Mouse (Mus musculus) CD4-positive helper T cell, adult 2 months (primary cell): ENCODE data around the gene Mipep.

ENCODE experiments used
- DNase-seq: peaks from one replicate; pipeline ENCODE4 v3.0.0-alpha.2; 2012; ENCODE audit warnings: low read depth, missing footprints, low spot score

The Mipep gene

DNA sequence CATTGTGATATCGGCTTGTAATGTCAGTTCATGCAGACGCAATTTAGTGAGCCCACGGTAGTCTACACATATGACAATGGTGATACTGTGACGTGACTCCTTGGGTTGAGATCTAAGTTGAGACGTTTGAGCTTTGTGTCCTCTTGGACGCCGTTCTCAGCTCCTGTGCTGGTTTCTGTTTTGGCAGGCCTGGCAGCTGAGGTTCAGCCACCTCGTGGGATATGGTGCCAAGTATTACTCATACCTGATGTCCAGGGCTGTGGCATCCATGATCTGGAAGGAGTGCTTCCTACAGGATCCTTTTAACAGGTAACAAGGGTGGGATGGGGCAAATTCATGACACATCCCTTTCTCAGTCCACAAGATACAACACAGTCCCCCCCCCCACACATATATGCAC, 87.5 kb downstream of the Mipep start:
- no peak for DNase-seq

DNA sequence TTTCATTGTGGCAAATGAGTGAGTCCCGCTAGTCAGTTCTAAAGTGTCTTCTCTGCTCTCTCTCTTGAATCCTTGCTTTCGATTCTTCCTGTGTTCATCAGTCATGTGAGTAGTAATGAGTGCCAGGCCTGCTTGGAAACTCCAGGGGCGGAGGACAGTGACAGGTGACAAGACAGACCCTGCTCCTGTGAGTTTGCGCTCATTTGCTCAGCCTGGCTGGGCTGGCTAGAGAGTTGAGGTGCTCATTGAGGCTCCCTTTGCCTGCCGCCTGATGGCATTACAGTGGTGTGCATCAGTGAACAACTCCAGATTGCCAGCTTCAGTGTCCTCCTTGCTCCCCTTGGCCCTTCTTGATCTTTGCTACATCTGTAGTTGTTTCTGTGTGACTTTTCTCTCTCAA, 97.7 kb downstream of the Mipep start:
- DNase-seq = no peak

GRCm38 (mm10) chr14:60882681-60883080, 98.3 kb downstream of the Mipep start:
- no peak for DNase-seq

DNA sequence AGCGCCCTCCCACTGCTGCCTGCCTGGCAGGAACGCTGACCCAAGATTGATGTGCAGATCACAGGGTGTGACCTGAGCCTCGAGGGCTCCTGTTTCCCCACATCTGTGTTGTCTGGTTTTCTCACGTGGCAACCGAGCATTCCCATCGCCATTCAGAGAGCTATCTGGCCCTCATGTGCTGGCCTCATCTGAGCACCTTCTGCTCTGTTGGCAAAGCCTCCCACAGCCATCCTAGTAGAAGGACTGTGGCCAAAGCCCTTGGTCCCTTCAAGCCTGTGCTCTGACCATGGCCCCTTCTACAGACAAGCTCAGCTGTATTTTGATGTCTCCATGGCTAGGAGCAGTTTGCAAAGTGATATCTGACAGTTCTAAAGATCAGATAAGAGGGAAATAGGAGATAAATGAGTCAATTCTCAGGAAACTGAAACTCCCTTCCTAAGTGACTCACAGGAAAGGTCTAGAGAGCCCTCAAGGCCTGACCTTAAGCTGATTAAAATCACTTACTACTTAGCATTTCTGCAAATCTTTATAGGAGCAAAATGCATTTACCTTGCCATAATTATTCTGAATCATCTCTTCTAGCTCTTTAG, 101.1 kb downstream of the Mipep start:
- no peak for DNase-seq

DNA sequence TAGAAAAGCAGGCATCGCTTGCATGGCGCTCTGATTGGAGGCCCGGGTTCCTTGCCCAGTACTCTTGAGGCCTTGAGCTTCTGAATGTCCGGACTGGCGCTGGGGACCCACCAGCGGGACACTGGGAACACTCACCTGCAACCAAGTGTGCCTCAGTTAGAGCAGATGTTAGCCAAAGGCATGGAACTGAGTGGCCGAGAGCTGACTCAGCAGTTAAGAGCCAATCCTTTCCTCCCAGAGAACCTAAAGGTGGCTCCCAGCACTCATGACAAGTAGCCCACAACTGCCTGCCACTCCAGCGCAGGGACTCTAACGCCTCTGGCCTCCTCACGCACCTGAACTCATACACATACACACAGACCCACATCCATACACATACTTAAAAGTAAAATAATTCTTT, 109.5 kb downstream of the Mipep start:
- DNase-seq = no peak

- no peak for DNase-seq
Measured at GRCm38 (mm10) chr14:60895172-60896000, 111.0 kb downstream of the Mipep start.

- no peak for DNase-seq
Measured at GRCm38 (mm10) chr14:60898086-60898667, 113.8 kb downstream of the Mipep start.

- no peak for DNase-seq
Measured at GRCm38 (mm10) chr14:60904501-60904900, 120.1 kb downstream of the Mipep start.

- no peak for DNase-seq
Measured at GRCm38 (mm10) chr14:60906421-60907374, 122.3 kb downstream of the Mipep start.

GRCm38 (mm10) chr14:60909351-60909750, 125.0 kb downstream of the Mipep start:
- no peak for DNase-seq

DNA sequence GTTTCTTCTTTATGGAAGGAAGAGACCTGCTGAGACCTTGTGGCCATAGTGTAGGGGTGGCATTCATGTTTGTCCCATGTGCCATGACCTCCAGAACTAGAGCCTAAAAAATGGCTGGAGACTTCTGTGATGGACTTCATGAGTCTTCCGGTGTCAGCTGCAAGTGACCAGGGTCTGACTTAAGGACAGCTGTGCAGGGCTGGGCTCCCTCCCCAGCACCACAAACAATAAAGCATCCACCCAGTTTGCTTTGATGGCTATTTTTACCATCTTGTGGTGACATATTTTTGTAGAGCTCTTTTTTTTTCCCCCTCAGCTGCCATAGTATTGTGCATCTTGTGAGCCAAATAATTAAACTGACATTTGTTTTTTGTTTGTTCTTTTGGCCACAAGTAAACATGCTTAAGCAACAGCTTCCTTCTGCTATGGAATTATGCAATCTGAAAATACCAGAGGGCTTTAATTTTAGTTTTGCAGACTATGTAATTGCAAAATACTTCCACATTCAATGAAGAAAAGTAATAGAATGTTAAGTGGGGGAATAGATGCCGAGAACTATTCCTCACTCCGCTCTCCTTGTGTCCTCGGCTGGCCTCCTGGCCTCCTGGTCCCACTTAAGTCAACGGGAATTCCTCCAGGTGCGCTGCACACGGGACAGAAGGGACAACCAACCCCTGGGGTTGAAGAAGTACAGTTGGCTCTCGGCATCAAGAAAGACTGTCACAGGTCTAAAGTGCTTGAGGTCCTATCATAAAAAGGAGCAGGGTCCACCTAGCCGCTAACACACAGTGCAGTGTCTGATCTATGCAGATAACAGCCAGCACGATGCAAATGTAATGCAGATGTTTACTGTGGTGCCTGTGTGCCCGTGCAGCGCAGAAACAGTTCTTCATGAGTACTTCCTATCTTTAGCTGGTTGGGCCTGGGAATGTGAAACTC, 126.4 kb downstream of the Mipep start:
- no peak for DNase-seq

DNA sequence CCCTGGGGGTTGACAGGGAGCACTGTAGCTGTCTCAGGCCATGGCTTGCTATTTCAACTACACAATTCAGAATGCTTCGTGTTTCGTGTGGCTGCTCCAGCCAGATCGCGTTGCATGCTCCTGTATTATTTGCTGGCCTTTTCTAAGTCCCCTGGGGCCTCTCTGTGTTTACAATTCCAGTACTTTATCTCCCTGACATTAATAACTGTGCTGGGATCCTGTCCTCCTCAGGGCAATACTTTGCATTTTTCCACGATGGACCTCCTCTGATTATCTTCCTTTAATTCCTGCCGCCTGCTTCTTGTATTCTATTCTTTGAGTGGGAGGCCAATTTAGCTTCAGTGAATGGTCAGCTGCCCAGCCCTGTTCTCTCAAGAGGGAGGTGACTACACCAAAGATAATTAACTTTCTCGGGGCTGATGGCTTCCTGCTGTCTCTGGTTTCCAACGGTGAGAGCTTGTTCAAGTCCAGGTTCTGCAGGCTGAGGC, 128.7 kb downstream of the Mipep start:
- DNase-seq = no peak

DNA sequence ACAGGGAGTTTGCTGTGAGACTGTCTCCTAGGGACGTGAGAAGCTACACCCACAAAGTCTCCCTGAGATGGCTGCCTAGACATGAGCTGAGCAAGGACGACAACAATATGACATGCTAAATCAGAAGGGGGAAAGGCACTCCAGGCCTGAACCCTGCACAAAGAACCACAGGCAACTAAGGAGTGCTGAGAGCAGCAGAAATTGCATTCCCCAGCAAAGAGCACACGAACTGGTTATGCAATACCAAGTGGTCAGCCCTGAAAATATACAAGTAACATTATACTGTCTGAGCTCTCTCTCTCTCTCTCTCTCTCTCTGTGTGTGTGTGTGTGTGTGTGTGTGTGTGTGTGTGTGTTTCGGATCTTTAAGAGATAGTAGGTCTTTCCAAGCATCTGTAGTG, 132.3 kb downstream of the Mipep start:
- no peak for DNase-seq

DNA sequence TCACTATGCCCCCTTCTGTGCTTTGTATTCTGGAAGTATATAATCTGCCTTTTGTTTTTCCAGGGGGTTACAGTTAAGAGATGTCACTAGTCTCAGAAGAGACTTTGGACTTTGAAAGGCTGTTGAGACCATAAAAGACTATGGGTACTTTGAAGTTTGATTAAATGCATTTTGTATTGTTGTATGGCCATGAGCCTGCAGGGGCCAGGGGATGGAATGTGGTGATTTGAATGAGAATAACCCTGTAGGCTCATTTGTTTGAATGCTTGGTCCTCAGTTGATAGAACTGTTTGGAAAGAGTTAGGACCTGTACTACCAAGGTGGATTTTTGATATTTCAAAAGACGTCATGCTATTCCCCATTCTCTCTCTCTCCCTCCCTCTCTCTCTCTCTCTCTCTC, 141.6 kb downstream of the Mipep start:
- no peak for DNase-seq

DNA sequence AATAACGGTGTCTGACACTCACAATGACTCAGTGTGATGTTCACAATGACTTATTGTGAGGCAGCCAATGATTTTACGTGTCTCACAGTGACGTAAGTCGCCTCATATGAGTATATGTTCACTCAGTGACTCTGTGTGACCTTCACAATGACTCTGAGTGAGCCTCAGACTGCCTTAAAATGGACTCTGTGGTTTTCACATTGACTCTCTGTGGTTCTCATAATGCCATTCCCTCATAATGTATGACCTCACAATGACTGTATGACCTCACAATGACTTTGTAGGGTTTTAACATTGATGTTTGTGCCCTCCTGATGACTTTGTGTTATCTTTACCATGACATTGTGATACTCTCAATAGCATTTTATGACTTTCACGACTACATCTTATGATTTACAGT, 151.3 kb downstream of the Mipep start:
- DNase-seq = no peak

DNA sequence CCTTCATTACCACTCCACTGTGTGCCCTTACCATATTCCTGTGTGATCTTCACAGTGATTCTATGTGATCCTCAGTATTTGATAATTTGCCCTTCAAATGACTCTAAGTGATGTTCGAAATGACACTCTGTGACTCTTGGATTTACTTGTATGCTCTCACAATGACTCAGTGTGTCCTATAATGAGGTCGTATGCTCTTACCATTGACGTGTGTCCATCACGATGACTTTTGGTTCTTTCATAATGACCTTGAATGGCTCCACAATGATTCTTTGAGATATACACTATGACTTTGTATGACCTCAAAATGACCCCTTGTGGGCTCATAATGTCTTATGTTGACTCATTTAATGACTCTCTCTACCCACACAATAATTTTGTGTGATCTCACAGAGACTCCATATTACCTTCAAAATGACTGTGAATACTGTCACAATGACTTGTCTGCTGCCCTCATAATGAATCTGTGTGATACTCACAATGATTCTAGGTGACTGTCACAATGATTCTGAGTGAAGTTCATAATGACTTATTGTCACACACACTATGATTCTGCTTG, 153.2 kb downstream of the Mipep start:
- DNase-seq = no peak
